Mouse (Mus musculus) spleen, embryonic (tissue): Measurements from ENCODE around the gene Gal3st2c.

Experiments
- CTCF ChIA-PET: fragments of 350-600 bp; sonication (Branson Sonifier 250); formaldehyde crosslinking; loops from one replicate; lab custom pipeline; 2022; lab: Charles Lee

Gene Gal3st2c

DNA sequence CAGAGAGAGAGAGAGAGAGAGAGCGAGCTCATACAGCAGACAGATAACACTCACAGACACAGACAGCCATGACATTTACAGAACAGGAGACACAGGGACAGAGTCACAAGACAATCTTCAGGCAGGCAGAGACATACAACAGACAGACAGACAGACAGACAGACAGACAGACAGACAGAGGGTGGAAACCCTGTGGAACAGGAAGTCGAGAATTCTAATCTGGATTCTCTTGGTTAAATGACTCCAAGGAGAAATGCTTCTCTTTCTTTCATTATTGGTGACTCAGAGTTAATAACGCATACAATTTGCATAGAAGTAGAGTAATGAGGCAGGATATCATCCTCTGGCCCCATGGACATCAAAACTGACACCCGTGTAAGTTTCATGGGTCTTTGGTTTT lies 56.2 kb downstream of the Gal3st2c start:
- CTCF ChIA-PET: no interaction called here

DNA sequence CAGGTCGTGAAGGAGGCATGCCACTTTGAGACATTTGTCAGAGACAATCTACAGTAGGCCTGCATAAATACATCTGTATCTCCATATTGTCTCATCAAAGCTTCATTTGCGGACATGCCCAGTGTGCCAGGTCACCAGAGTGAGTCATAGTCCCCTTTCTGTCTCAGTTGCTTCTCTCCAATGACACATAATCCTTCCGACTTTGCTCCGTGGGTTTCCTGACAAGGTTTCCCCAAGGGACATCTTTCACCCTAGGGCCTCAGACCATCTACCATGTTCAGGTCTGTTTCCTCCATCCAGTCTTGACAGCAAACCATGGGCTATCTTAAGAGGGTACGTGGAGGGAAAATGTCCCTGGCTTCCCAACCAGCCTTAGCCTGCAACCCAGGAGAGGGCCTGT lies 60.8 kb downstream of the Gal3st2c start:
- CTCF ChIA-PET: no interaction called here

GRCm38 (mm10) chr1:94052373-94052772 lies 62.1 kb downstream of the Gal3st2c start, which contains the start of gene Pdcd1:
Gene Pdcd1, minus strand, starts transcription at chr1:94052553.
- CTCF ChIA-PET: no interaction called here

GRCm38 (mm10) chr1:94053530-94054216 lies 63.4 kb downstream of the Gal3st2c start:
- CTCF ChIA-PET: no interaction called here

GRCm38 (mm10) chr1:94054481-94054880 lies 64.2 kb downstream of the Gal3st2c start:
- CTCF ChIA-PET: no interaction called here

DNA sequence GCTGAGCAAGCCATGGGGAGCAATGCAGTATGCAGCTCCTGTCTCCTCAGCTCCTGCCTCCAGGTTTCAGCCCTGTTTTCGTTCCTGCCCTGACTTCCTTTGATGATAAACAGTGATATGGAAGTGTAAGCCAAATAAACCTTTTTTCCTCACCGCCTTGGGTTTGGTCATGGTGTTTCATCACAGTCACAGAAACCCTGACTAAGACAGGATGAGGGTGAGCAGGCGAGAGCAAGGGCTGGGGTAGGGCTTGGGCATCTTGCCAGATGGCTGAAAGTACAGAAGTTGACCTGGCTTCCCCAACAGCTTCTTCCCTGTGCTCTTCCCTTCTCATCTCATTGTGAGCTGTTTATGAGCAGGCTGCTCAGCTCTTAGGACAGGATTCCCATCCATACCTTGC lies 65.7 kb downstream of the Gal3st2c start:
- CTCF ChIA-PET: no interaction called here

DNA sequence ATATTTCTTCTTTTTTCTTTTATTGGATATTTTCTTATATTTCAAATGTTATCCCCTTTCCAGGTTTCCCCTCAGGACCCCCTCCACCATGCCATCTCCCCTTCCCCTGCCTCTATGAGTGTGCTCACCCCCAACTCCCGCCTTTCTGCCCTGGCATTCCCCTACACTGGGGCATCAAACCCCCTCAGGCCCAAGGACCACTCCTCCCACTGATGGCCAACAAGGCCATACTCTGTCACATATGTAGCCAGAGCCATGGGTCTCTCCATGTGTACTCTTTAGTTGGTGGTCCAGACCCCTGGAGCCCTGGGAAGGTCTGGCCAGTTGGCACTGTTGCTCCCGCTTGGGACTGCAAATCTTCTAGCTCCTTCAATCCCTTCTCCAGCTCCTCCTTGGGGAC lies 67.1 kb downstream of the Gal3st2c start:
- CTCF ChIA-PET: no interaction called here

- CTCF ChIA-PET: interaction anchor here (0.6 kb wide), 1 partner anchor 20 kb away, joined by 4 read pairs; no protein-coding TSS in a partner anchor
These were observed 68.0 kb downstream of the Gal3st2c start for GRCm38 (mm10) chr1:94058281-94058680.
